Mouse (Mus musculus) hindbrain, embryonic 15.5 days (tissue): ENCODE data around the gene Slc12a3. TPM values are rescaled to one million over a fixed set of nuclear protein-coding genes. Genes with fewer than 3 reads are reported as not detected.

Experiments used
- ATAC-seq: fragments of 200-750 bp; cut with Nextera tagmentation; 2 replicates; pipeline ENCODE4 v1.8.0; 2017; ENCODE audit warnings: low read depth, moderate number of reproducible peaks, moderate TSS enrichment; ENCODE audit not compliant: low FRiP score
- H3K27ac ChIP-seq: fragments of 300-500 bp; sonication (generic); replicated peaks from 2 replicates; pipeline ENCODE4 v1.5.1; 2015; ENCODE audit warnings: mild to moderate bottlenecking, inconsistent platforms
- H3K27me3 ChIP-seq: fragments of 300-500 bp; sonication (generic); 2 replicates; pipeline ENCODE4 v1.6.1; 2015; ENCODE audit warnings: control low read depth, inconsistent platforms
- H3K36me3 ChIP-seq: fragments of 300-500 bp; sonication (generic); 2 replicates; pipeline ENCODE4 v1.6.1; 2015; ENCODE audit warnings: control low read depth, inconsistent platforms
- H3K4me1 ChIP-seq: fragments of 300-500 bp; sonication (generic); replicated peaks from 2 replicates; pipeline ENCODE4 v1.6.1; 2015; ENCODE audit warnings: control low read depth, inconsistent platforms
- H3K4me2 ChIP-seq: fragments of 300-500 bp; sonication (generic); 2 replicates; pipeline ENCODE4 v1.6.1; 2015; ENCODE audit warnings: moderate library complexity, mild to moderate bottlenecking, inconsistent platforms
- H3K4me3 ChIP-seq: fragments of 300-500 bp; sonication (generic); 2 replicates; pipeline ENCODE4 v1.5.1; 2015; ENCODE audit warnings: mild to moderate bottlenecking, inconsistent platforms
- H3K9ac ChIP-seq: fragments of 300-500 bp; sonication (generic); 2 replicates; pipeline ENCODE4 v1.6.1; 2015; ENCODE audit warnings: inconsistent platforms
- H3K9me3 ChIP-seq: fragments of 300-500 bp; sonication (generic); 2 replicates; pipeline ENCODE4 v1.6.1; 2016; ENCODE audit warnings: control low read depth, inconsistent platforms
- WGBS: fragments of 180-500 bp; shearing (Covaris S2); methylation state at CpG from one replicate; pipeline ENCODE4 v1.1.7; 2015; 5-methylcytosine and 5-hydroxymethylcytosine counted together
- polyA plus RNA-seq: library from polyadenylated mRNA; unstranded; fragments of >200 nt; fragmentation: Nextera tagmentation; extraction: Ambion mirVana; gene quantifications from 2 replicates; pipeline ENCODE4 v1.2.1, GENCODE M21; 2015

Slc12a3 gene
- polyA plus RNA-seq = 0.08 and 0.14 TPM in 2 replicates

DNA sequence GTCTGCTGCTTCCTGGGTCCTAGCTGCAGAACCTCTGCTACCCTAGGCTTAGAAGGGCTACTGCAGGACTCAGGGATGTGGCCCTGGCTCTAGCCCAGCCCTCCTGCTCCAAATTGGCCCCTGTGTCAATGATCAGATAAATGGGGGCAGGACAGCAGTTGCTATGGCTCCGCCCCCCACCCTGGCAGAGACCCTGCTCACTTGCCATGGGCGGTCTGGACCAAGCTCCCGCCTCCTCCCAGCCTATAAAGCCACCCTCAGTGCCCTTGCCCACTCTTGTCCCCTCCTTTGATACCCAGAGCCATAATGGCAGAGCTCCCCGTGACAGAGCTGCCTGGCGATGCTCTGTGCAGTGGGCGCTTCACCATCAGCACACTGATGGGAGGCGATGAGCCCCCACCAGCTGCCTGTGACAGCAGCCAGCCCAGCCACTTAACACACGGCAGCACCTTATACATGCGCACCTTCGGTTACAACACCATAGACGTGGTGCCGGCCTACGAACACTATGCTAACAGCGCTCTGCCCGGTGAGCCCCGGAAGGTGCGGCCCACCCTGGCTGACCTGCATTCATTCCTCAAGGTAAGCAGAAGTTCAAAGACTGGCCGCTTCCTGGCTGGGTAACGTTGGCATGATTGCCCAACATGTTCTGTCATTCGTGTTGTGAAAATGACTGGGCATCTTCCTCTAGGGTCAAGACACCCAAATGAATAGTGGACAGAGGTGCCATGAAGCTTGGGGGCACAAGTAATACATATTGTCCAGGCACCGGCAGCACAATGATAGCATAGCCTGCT lies at the start of gene Slc12a3:
Gene Slc12a3 (plus strand): TSS at position 270 of the 797 bp plus-strand sequence.
- Histone ChIP-seq H3K4me3 (no peak within 1 kb of the TSS), H3K9me3 (no peaks in the 10 kb centered on the region), H3K27me3 (no peaks in the 10 kb centered on the region), H3K9ac (no peak within 1 kb of the TSS), H3K27ac (no peak within 1 kb of the TSS), H3K4me2 (no peak within 1 kb of the TSS), H3K4me1 (no peaks in the 10 kb centered on the region; the same call in 1 of the 2 replicates), H3K36me3 (no peaks in the 10 kb centered on the region)
- ATAC-seq = no peak
- WGBS = 83% methylated on average over 21 of the region's 21 CpGs

- Histone ChIP-seq H3K4me2 (no peak overlapping the region), H3K27me3 (no peaks in the 10 kb centered on the region)
- 81% methylated on average over 5 of the region's 5 CpGs for WGBS
Observed at GRCm38 (mm10) chr8:94280001-94280613, 48.9 kb upstream of the Slc12a3 start.

GRCm38 (mm10) chr8:94282453-94282985 lies 46.5 kb upstream of the Slc12a3 start:
- Histone ChIP-seq H3K27me3 (no peaks in the 10 kb centered on the region), H3K4me2 (no peak overlapping the region), H3K27ac (no peak overlapping the region), H3K9ac (no peak overlapping the region), H3K9me3 (no peaks in the 10 kb centered on the region), H3K36me3 (no peaks in the 10 kb centered on the region), H3K4me3 (no peak overlapping the region), H3K4me1 (peaks cover 9% of the 10 kb centered on the region)
- 56% methylated on average over 3 of the region's 3 CpGs for WGBS
- no peak for ATAC-seq

More at GRCm38 (mm10) chr8:94280001-94280613, 48.9 kb upstream of the Slc12a3 start:
- Histone ChIP-seq H3K4me3 (no peak overlapping the region), H3K27ac (no peak overlapping the region), H3K9ac (no peak overlapping the region), H3K36me3 (no peaks in the 10 kb centered on the region), H3K4me1 (peaks cover 9% of the 10 kb centered on the region), H3K9me3 (no peaks in the 10 kb centered on the region)
- no peak for ATAC-seq

DNA sequence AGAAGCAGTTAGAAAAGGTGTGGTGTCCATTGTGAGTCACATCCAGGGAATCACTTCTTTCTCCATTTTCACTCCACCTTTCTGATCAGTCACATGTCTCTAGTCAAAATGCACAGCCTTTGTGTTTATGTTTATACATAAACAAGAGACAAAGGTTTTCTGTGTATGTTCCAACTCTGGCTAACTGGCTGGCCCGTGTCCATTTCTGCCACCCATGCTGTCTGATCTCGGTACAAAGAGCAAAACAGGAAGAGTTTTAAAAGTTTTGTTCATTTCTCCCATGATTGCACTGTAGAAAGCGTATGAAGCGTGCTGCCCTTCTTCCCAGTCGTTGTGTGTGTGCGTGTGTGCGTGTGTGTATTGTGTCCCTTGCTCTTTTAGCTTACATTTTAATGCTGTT lies 44.8 kb upstream of the Slc12a3 start:
- 82% methylated on average over 7 of the region's 7 CpGs for WGBS
- H3K9me3 ChIP-seq = no peaks in the 10 kb centered on the region
- no peak overlapping the region for H3K9ac ChIP-seq

DNA sequence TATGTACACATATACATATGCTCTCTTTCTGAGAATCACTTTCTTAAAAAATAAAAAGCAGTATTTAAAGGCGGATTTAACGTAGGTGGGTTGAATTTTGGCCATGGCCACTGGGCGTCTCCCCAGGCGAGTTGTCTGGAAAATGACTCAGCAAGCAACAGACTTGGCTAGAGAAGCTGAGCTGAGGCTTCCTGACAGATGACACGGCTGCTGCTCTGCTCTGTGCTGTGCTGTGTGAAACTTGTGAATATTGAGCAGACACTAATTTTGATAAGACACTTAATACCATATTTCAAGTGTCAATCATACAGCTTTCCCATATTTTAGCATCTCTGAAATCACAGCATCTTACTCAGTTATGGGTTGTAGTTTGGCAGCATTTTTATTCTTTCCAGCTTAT lies 38.4 kb upstream of the Slc12a3 start:
- no peak for ATAC-seq

More for the DNA sequence above, 44.8 kb upstream of the Slc12a3 start:
- Histone ChIP-seq H3K27me3 (no peaks in the 10 kb centered on the region), H3K4me3 (no peak overlapping the region), H3K4me2 (no peak overlapping the region), H3K4me1 (peaks cover 9% of the 10 kb centered on the region), H3K36me3 (no peaks in the 10 kb centered on the region), H3K27ac (no peak overlapping the region)
- ATAC-seq = no peak

DNA sequence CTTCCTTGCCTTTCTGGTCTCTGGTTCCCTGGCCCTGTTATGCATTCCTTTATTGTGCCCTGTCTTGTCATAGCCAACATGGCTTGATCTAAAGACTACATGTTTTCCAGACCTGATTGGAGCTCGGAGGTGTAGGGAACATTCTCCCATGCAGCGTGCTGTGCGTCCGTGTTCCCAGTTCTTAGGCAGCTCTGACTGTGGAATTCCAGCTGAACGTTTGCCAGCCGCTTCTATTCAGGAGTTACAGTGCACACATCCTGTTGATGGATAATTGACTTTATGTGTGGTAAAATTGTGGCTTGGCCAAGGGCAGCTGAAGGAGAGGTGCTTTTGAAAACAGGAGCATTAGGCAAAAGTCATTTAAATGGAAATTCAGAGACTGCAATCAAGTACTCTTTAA lies 36.9 kb upstream of the Slc12a3 start:
- Histone ChIP-seq H3K27me3 (no peaks in the 10 kb centered on the region), H3K27ac (peak overlapping the region; percentile 56; the same call in 1 of the 2 replicates), H3K9ac (no peak overlapping the region), H3K4me3 (no peak overlapping the region), H3K4me1 (peaks cover 7% of the 10 kb centered on the region; the same call in 1 of the 2 replicates), H3K9me3 (no peaks in the 10 kb centered on the region), H3K4me2 (no peak overlapping the region), H3K36me3 (peaks cover 20% of the 10 kb centered on the region)
- ATAC-seq = peak; percentile 65; the same call in 1 of the 2 replicates
- 65% methylated on average over 6 of the region's 6 CpGs for WGBS

More for the DNA sequence above, 38.4 kb upstream of the Slc12a3 start:
- Histone ChIP-seq H3K27ac (no peak overlapping the region), H3K4me1 (peaks cover under 1% of the 10 kb centered on the region; the same call in 1 of the 2 replicates), H3K9me3 (no peaks in the 10 kb centered on the region), H3K4me2 (no peak overlapping the region), H3K9ac (no peak overlapping the region), H3K36me3 (peaks cover 20% of the 10 kb centered on the region), H3K27me3 (no peaks in the 10 kb centered on the region), H3K4me3 (no peak overlapping the region)
- WGBS = 91% methylated on average over 5 of the region's 5 CpGs

DNA sequence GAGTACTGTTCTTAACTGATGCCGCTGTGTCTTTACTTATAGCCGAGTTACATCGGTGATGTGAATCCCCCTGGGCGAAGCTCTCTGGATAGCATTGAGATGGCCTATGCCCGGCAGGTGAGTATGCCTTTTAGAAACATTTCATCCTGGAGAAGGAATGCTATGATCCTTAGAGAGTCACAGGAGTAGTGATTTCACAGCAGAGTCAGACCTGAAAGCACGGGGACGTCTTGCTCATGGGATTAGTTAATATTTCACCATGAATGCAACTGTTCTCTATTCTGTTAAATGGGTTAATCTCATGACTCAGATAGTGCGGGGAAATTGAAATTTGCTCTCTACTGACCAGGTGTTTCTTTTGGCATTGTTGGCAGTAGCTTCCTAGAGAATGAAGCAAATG lies 36.4 kb upstream of the Slc12a3 start:
- Histone ChIP-seq H3K36me3 (peaks cover 20% of the 10 kb centered on the region), H3K27me3 (no peaks in the 10 kb centered on the region), H3K27ac (peak overlapping the region; percentile 43; the same call in 1 of the 2 replicates), H3K9ac (no peak overlapping the region), H3K4me1 (peaks cover 7% of the 10 kb centered on the region; the same call in 1 of the 2 replicates), H3K9me3 (no peaks in the 10 kb centered on the region), H3K4me3 (no peak overlapping the region), H3K4me2 (no peak overlapping the region)
- 84% methylated on average over 8 of the region's 8 CpGs for WGBS
- ATAC-seq = no peak

GRCm38 (mm10) chr8:94295687-94296086 lies 33.3 kb upstream of the Slc12a3 start:
- no peaks in the 10 kb centered on the region for H3K27me3 ChIP-seq
- H3K4me1 ChIP-seq = peaks cover 7% of the 10 kb centered on the region; the same call in 1 of the 2 replicates
- H3K36me3 ChIP-seq = peaks cover 25% of the 10 kb centered on the region
- ATAC-seq = no peak
- peak overlapping the region; percentile 47 for H3K27ac ChIP-seq
- 71% methylated on average over 6 of the region's 6 CpGs for WGBS
- no peak overlapping the region for H3K4me2 ChIP-seq
- H3K9ac ChIP-seq = no peak overlapping the region
- no peak overlapping the region for H3K4me3 ChIP-seq
- H3K9me3 ChIP-seq = no peaks in the 10 kb centered on the region

- ATAC-seq = 0 out of 2 replicates have a peak, but pooled peaks have one; percentile 27
- Histone ChIP-seq H3K27ac (peak overlapping the region; percentile 47), H3K9ac (no peak overlapping the region), H3K9me3 (no peaks in the 10 kb centered on the region), H3K4me3 (no peak overlapping the region), H3K4me1 (peaks cover 7% of the 10 kb centered on the region; the same call in 1 of the 2 replicates), H3K4me2 (no peak overlapping the region), H3K27me3 (no peaks in the 10 kb centered on the region), H3K36me3 (peaks cover 32% of the 10 kb centered on the region)
- WGBS = 80% methylated on average over 9 of the region's 9 CpGs
Observed at GRCm38 (mm10) chr8:94296312-94296991, 32.5 kb upstream of the Slc12a3 start.

DNA sequence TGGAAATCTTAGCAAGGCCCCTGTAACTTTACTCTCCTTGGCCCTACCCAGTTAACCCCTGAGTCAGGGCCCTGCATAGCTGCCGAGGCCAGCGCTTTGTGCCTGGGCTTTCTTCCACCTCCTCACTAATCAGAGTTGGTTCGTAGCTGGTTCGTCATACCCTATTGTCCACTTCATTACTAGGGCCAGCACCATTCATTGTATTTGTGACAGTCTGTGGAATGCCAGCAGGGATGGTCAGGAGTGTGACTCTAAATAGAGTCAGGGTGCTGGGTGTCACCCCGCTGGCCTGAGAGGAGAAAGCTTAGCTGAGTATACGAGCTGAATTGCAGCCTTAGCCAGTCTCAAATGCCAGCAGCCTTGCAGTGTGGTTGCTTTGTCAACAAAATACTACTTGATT lies 31.9 kb upstream of the Slc12a3 start:
- ATAC-seq = peak; percentile 27; the same call in 1 of the 2 replicates
- H3K4me1 ChIP-seq = peaks cover 7% of the 10 kb centered on the region; the same call in 1 of the 2 replicates
- H3K9me3 ChIP-seq = no peaks in the 10 kb centered on the region
- no peak overlapping the region for H3K9ac ChIP-seq
- H3K4me2 ChIP-seq = no peak overlapping the region
- H3K27ac ChIP-seq = no peak overlapping the region
- H3K4me3 ChIP-seq = no peak overlapping the region
- H3K36me3 ChIP-seq = peaks cover 39% of the 10 kb centered on the region
- WGBS = 49% methylated on average over 6 of the region's 6 CpGs
- no peaks in the 10 kb centered on the region for H3K27me3 ChIP-seq

DNA sequence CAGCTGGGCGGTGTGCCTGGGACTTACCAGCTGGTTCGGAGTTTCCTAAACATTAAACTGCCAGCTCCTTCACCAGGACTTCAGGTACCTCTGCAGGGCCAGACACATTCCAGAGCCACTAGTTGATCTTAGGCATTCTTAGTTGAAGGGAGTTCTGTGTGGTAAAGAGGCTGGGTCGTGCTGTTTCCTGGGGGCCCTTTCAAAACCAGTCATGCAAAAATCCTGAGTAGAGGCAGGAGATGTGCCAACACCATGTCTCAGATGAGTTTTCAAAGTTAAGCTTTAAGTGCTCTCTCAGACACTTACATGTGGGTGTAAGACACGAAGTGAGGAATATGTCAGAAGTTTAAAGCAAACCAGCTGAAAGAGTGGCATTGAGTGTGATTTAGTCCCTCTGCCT lies 28.2 kb upstream of the Slc12a3 start:
- H3K4me2 ChIP-seq = no peak overlapping the region
- H3K27ac ChIP-seq = no peak overlapping the region
- no peak for ATAC-seq
- no peak overlapping the region for H3K9ac ChIP-seq
- H3K9me3 ChIP-seq = no peaks in the 10 kb centered on the region
- H3K36me3 ChIP-seq = peaks cover 55% of the 10 kb centered on the region
- no peaks in the 10 kb centered on the region for H3K27me3 ChIP-seq
- peaks cover 5% of the 10 kb centered on the region; the same call in 1 of the 2 replicates for H3K4me1 ChIP-seq
- 69% methylated on average over 4 of the region's 4 CpGs for WGBS
- no peak overlapping the region for H3K4me3 ChIP-seq
